Mouse (Mus musculus): ENCODE data around the gene Dnhd1.

GRCm38 (mm10) chr7:105634272-105634920 is 16.2 kb upstream of the Dnhd1 start:
- TF ChIP-seq EP300 (IDR thresholded peaks at IDR 0.05; ENCODE audit: low read depth) (no peak), CTCF (IDR thresholded peaks at IDR 0.05; ENCODE audit: low read depth) (no peak)

Data from liver, postnatal 0 days (tissue).